Mouse (Mus musculus) lung, embryonic 14.5 days (tissue): ENCODE measurements at regions not wholly inside any gene's neighbourhood (a gene's known extent, or its start where the extent isn't known, plus 50 kb on each side); places are given as distances from the start of the nearest gene placed in this dataset.

Experiments used
- ATAC-seq: fragments of 200-750 bp; cut with Nextera tagmentation; 2 replicates; pipeline ENCODE4 v1.8.0; 2017; ENCODE audit warnings: mild to moderate bottlenecking, moderate TSS enrichment, moderate library complexity; ENCODE audit not compliant: insufficient read depth
- DNase-seq: peaks from one replicate; pipeline ENCODE4 v3.0.0-alpha.2; 2015
- H3K27ac ChIP-seq: fragments of 300-500 bp; sonication (generic); 2 replicates; pipeline ENCODE4 v1.5.1; 2014; ENCODE audit warnings: low read depth, mild to moderate bottlenecking, moderate library complexity
- H3K27me3 ChIP-seq: fragments of 300-500 bp; sonication (generic); 2 replicates; pipeline ENCODE4 v1.6.1; 2014; ENCODE audit warnings: low read length, control low read depth; ENCODE audit not compliant: insufficient read depth
- H3K36me3 ChIP-seq: fragments of 300-500 bp; sonication (generic); 2 replicates; pipeline ENCODE4 v1.6.1; 2014; ENCODE audit warnings: control low read depth; ENCODE audit not compliant: insufficient read depth
- H3K4me1 ChIP-seq: fragments of 300-500 bp; sonication (generic); 2 replicates; pipeline ENCODE4 v1.6.1; 2014; ENCODE audit warnings: antibody characterized with exemption, control low read depth; ENCODE audit not compliant: insufficient read depth
- H3K4me2 ChIP-seq: fragments of 300-500 bp; sonication (generic); 2 replicates; pipeline ENCODE4 v1.6.1; 2014; ENCODE audit warnings: mild to moderate bottlenecking
- H3K4me3 ChIP-seq: fragments of 300-500 bp; sonication (generic); 2 replicates; pipeline ENCODE4 v1.5.1; 2014; ENCODE audit warnings: low read depth, low read length
- H3K9ac ChIP-seq: fragments of 300-500 bp; sonication (generic); 2 replicates; pipeline ENCODE4 v1.6.1; 2014
- H3K9me3 ChIP-seq: fragments of 300-500 bp; sonication (generic); 2 replicates; pipeline ENCODE4 v1.6.1; 2016; ENCODE audit warnings: low read depth, low read length, control low read depth
- CTCF ChIP-seq: IDR thresholded peaks from 2 replicates; pipeline ENCODE4 v1.5.1; 2016; ENCODE audit warnings: antibody characterized with exemption, low read depth
- WGBS: fragments of 180-500 bp; shearing (Covaris S2); extraction: QIAGEN DNeasy Blood & Tissue Kit; methylation state at CpG from one replicate; pipeline ENCODE4 v1.1.7; 2014; 5-methylcytosine and 5-hydroxymethylcytosine counted together

DNA sequence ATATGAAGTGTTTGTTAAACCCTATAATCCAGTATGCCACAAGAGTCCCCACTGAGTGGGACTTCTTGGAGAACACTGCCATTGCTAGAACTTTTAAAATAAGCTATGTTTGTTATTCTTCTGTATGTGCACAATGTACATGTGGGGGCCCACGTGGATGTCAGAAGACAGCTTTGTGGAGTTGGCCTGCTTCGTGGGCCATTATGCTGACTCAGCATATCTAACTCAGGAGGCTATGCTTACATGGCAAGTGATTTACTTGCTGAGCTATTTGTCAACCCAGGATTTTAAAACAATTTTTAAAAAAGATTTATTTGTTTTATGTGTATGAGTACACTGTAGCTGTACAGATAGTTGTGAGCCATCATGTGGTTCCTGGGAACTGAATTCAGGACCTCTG lies 207.6 kb upstream of the Steap1 start:
- Histone ChIP-seq H3K4me1 (no peaks in the 10 kb centered on the region), H3K4me3 (no peak overlapping the region), H3K27ac (no peak overlapping the region), H3K36me3 (no peaks in the 10 kb centered on the region), H3K4me2 (no peak overlapping the region), H3K9ac (no peak overlapping the region), H3K9me3 (no peaks in the 10 kb centered on the region), H3K27me3 (no peaks in the 10 kb centered on the region)
- WGBS: 74% methylated on average over 2 of the region's 2 CpGs
- no peak for TF ChIP-seq CTCF
- no peak for ATAC-seq
- no peak for DNase-seq

DNA sequence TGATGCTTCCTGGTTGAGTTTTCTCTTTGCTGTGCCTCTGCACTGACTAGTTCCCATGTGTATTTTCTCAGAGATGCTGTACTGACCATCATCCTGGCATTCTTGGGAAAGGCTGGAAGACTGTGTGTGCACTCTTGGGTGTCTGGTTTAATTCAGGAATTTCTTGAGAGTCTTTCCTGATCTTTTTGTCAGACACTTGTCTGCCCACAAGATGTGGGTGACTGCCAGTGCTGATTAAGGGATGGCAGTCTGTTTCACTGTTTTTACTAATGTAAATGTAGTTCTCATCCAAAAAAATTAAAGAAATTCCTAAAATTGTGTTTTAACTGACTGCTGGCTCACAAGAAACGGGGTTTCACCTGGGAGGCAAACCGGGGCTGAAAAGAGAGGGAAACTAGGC lies 206.7 kb upstream of the Steap1 start:
- no peak for ATAC-seq
- Histone ChIP-seq H3K4me1 (no peaks in the 10 kb centered on the region), H3K4me2 (no peak overlapping the region), H3K9ac (no peak overlapping the region), H3K9me3 (no peaks in the 10 kb centered on the region), H3K27me3 (no peaks in the 10 kb centered on the region), H3K4me3 (no peak overlapping the region), H3K27ac (no peak overlapping the region), H3K36me3 (no peaks in the 10 kb centered on the region)
- DNase-seq: no peak
- WGBS: 65% methylated on average over 2 of the region's 2 CpGs
- no peak for TF ChIP-seq CTCF

DNA sequence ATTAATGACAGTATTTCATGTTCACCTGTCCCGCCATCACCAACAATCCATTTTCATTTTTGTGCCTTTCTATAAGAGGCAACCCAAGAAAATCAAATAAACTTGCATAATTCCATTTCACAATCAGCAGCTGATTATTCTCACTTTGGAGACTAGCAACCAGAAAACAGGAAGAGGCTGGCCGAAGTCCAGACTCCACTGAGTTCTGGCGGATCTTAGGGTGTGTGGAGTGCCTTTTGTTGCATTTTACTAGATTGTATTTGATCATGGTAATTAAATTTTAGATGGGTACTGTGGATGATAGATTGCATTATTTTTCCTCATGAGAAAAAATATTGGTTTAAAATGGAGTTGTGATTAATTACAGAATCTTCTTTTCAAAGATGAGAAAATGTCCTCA lies 176.7 kb upstream of the Steap1 start:
- no peak for DNase-seq
- Histone ChIP-seq H3K36me3 (no peaks in the 10 kb centered on the region), H3K9ac (no peak overlapping the region), H3K9me3 (no peaks in the 10 kb centered on the region), H3K4me1 (no peaks in the 10 kb centered on the region), H3K27ac (no peak overlapping the region), H3K27me3 (no peaks in the 10 kb centered on the region), H3K4me2 (no peak overlapping the region), H3K4me3 (no peak overlapping the region)
- no peak for TF ChIP-seq CTCF
- ATAC-seq: no peak
- 80% methylated on average over 3 of the region's 3 CpGs for WGBS

DNA sequence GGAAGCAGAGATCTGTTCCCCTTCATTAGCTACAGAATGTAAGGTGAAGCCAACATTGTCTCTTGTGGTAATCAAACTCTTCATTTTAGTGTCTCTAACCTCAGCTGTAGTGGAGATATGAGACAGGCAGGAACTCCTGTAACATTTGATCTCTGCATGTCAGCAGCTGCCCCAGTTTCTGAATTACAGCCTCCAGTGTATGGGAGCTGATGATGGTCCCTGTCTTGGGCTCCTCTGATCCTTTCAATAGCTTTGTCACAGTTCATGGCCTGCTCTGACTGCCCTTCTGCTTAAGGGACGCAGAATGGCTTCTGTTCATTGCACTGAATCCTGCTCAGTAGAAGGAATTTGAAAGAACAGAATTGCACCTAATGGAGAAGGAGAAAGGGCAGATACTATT lies 167.3 kb upstream of the Steap1 start:
- TF ChIP-seq CTCF: no peak
- no peak overlapping the region for H3K4me2 ChIP-seq
- no peak overlapping the region for H3K4me3 ChIP-seq
- DNase-seq (no peak), ATAC-seq (no peak)
- no peaks in the 10 kb centered on the region for H3K36me3 ChIP-seq
- H3K9me3 ChIP-seq: no peaks in the 10 kb centered on the region
- no peak overlapping the region for H3K27ac ChIP-seq
- 83% methylated on average over 1 of the region's 1 CpGs for WGBS
- no peaks in the 10 kb centered on the region for H3K27me3 ChIP-seq
- no peak overlapping the region for H3K9ac ChIP-seq
- no peaks in the 10 kb centered on the region for H3K4me1 ChIP-seq

DNA sequence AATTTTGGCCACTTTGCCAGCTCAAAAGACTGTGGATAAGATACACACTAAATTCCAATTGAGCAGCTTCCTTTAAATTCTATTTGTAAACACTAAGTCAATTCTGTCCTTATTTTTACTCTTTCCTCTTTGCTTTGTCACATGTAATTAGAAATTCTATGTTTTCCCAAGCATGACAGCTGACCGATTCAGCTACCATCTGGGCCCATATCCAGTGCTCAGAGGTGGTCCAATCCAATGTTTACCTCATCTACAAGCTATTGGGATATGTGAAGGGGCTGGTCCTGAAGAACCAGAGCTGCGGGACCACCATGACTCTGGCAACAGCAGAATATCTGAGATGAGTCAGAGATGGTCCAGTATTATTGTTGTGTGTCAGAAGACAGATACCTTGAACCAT lies 140.2 kb upstream of the Steap1 start:
- TF ChIP-seq CTCF: no peak
- no peaks in the 10 kb centered on the region for H3K4me1 ChIP-seq
- ATAC-seq: no peak
- no peak overlapping the region for H3K9ac ChIP-seq
- H3K4me2 ChIP-seq: no peak overlapping the region
- no peaks in the 10 kb centered on the region for H3K36me3 ChIP-seq
- no peaks in the 10 kb centered on the region for H3K9me3 ChIP-seq
- no peaks in the 10 kb centered on the region for H3K27me3 ChIP-seq
- WGBS: 70% methylated on average over 2 of the region's 2 CpGs
- DNase-seq: no peak
- H3K4me3 ChIP-seq: no peak overlapping the region
- no peak overlapping the region for H3K27ac ChIP-seq

DNA sequence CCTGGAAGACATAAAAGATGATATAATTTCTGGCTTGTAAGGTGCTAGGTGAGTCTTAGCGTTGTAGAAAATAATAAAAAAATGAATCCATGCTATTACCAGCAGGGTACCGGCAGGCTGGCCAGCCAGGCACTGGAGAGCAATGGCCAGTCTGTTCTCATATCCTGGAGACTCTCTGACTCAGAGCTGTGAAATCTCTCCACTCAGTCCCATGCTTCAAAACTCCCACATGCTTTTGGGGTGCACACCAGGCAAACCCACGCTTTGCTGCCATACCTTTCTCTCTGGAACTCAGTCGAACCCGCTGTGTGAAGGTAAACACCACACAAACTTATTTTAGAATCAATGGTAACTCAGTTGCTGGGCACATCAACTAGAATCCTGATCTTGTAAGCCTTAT lies 124.3 kb upstream of the Steap1 start:
- no peak for TF ChIP-seq CTCF
- ATAC-seq (no peak), DNase-seq (no peak)
- WGBS: 91% methylated on average over 5 of the region's 5 CpGs
- Histone ChIP-seq H3K4me2 (no peak overlapping the region), H3K27ac (no peak overlapping the region), H3K27me3 (no peaks in the 10 kb centered on the region), H3K4me3 (no peak overlapping the region), H3K9ac (no peak overlapping the region), H3K36me3 (no peaks in the 10 kb centered on the region), H3K4me1 (no peaks in the 10 kb centered on the region), H3K9me3 (no peaks in the 10 kb centered on the region)

DNA sequence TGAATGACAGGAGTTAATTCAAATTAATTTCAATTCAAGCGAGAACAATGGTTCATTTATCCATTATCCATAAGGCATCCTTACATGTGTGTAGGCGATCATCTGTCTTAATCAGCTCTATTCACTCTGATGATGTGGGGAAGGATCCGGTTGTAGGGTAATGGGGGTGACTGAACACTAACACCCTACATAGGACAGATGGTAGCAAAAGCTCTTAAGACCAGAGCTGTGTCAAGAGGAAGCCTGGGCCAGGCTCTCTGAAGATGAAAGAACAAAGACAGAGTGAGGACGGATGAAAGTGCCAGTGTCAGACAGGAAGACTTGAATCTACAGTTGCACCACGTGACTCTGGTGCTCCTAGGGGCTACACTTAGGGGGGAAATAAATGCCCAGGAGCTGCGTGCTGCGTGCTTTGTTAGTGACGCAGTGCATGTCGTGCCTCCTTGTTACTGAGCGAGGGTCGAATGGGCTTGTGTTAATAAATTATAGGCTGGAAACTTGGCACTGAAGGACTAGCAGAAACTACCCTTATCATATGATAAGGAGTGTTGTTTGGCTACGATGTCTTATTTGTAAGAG lies 107.1 kb upstream of the Steap1 start:
- H3K27ac ChIP-seq: no peak overlapping the region
- no peak overlapping the region for H3K4me3 ChIP-seq
- H3K9ac ChIP-seq: no peak overlapping the region
- no peak for DNase-seq
- no peak for ATAC-seq
- H3K27me3 ChIP-seq: no peaks in the 10 kb centered on the region
- H3K4me2 ChIP-seq: no peak overlapping the region
- WGBS: 65% methylated on average over 12 of the region's 12 CpGs
- no peaks in the 10 kb centered on the region for H3K9me3 ChIP-seq
- H3K4me1 ChIP-seq: no peaks in the 10 kb centered on the region
- no peak for TF ChIP-seq CTCF
- H3K36me3 ChIP-seq: no peaks in the 10 kb centered on the region
